Mouse (Mus musculus): ENCODE measurements around the gene Gnl2.

DNA sequence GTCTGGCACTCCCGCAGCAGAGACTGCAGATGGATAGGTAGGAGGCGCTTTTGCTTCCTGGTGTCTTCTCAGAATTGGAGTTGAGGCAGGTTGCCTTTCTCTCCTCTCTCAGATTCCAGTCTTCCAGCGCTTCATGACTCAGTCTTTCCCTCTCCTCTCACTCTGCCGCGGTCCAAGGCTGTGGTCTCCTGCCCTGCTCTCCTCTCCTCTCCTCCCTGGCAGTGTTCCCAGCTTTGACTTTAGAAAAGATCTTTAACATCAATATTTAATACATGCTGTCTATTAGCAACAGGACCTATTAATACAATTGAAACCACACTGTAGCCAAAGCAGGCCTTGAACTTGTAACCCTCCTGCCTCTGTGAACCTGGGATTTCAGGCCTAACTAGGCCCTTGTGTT lies 79.7 kb downstream of the Gnl2 start:
- TF ChIP-seq HCFC1 (IDR thresholded peaks at IDR 0.05; ENCODE audit: borderline replicate concordance, insufficient read depth, low read length) = no peak
- TF ChIP-seq ZNF384 (IDR thresholded peaks at IDR 0.05; ENCODE audit: low read depth, low read length) = no peak
- TF ChIP-seq CHD2 (IDR thresholded peaks at IDR 0.05; ENCODE audit: low read depth, low read length) = no peak
- TF ChIP-seq MAFK (IDR thresholded peaks at IDR 0.05; ENCODE audit: insufficient read depth, low read depth, low read length) = no peak
- TF ChIP-seq ZC3H11A (IDR thresholded peaks at IDR 0.05; ENCODE audit: borderline replicate concordance, low read depth, low read length) = no peak
